Mouse (Mus musculus): Measurements from ENCODE around the gene Abcb11. TPM values are rescaled to one million over a fixed set of nuclear protein-coding genes. Genes with fewer than 3 reads are reported as not detected.

Abcb11 gene
- polyA plus RNA-seq, 1 experiment from 2014 or later: 0.03 TPM

DNA sequence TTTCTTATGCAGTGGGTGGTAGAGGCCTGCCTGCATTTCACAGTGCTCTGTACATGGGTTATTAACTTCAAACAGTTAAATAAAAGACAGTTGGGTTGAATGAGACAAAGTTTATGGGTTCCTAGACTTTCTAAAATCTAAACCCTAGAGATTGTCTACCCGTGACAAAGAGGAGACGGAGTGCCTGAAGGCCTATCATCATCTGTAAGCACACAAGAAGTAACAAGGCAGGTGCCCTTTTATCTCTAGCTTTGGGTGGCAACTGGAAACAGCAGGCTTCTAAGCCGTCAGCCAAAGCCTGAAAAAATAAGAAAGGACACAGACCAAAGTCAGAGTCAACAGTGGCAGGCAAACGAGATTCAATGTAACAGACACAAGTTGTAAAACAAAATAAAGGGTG, 153.2 kb downstream of the Abcb11 start:
- no peak for TF ChIP-seq CTCF (IDR thresholded peaks at IDR 0.05)
- ATAC-seq: no peak
- no peak for DNase-seq (ENCODE audit: low read depth, low spot score)
- in situ Hi-C loops (cut with MboI; ENCODE audit: low pct_unique_long_range_greater_than_20kb): no loop called here
- POLR2A ChIA-PET: no interaction called here
- H3K27me3 ChIP-seq: no peaks in the 10 kb centered on the region
- CTCF ChIA-PET: interaction anchor here (1.1 kb wide), 1 partner anchor 10 kb away, joined by 3 read pairs; no protein-coding TSS in a partner anchor

DNA sequence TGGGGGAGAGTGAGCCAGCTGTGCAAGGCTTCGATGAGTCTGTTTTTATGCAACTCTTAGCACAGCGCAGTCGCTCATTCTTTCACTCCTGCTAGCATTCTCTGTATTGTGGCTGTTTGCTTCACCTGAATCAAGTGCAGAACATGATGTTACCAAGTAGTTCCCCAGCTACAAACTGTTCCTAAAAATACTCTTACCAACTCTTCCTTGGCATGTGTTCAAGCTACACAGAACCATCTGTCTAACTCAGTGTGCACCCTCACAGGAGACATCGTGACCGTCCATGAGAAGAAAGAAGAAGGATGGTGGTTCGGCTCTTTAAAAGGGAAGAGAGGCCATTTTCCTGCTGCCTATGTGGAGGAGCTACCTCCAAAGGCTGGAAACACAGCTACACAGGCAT, 153.7 kb downstream of the Abcb11 start:
- no peaks in the 10 kb centered on the region for H3K27me3 ChIP-seq
- TF ChIP-seq CTCF (IDR thresholded peaks at IDR 0.05): no peak
- DNase-seq (ENCODE audit: low read depth, low spot score) (no peak), ATAC-seq (no peak)
- ChIA-PET CTCF (interaction anchor here (1.1 to 1.4 kb wide), 2 partner anchors 11 kb away, joined by 3 to 4 read pairs; no protein-coding TSS in a partner anchor), POLR2A (no interaction called here)
- in situ Hi-C loops (cut with MboI; ENCODE audit: low pct_unique_long_range_greater_than_20kb): no loop called here

Other genes with a start within 250 kb of the Abcb11 start
- 0.10 TPM for gene Nostrin, start 206.8 kb downstream of the Abcb11 start, polyA plus RNA-seq (2021)
- 47.6 TPM for gene Spc25, start 136.4 kb downstream of the Abcb11 start, polyA plus RNA-seq (2021)
- 0.15 TPM for gene G6pc2, start 131.5 kb downstream of the Abcb11 start, polyA plus RNA-seq (2021)
- gene Dhrs9, start 37.8 kb upstream of the Abcb11 start, polyA plus RNA-seq (2021): 0.55 TPM
- gene Lrp2, start 243.4 kb upstream of the Abcb11 start, polyA plus RNA-seq (2021): 39.0 TPM